Comparison of ENCODE assay signal across 8 mouse cellular contexts in genomic region chr19:5851481-5851971, GRCm38 (mm10). TPM values are rescaled to one million over a fixed set of nuclear protein-coding genes. Genes with fewer than 3 reads are reported as not detected.
DNase-seq lines count a peak whose midpoint lies in the region; ATAC-seq and TF ChIP-seq lines count a peak whose summit lies in the region.

No protein-coding gene starts in this region.

- H3K36me3 ChIP-seq in heart, postnatal 0 days (replicated peaks; ENCODE audit: control insufficient read depth, insufficient read depth, low read length), result peaks cover 32% of the 10 kb centered on the region
- H3K36me3 ChIP-seq in liver, postnatal 0 days (replicated peaks; ENCODE audit: insufficient read depth, low read length), result peaks cover 18% of the 10 kb centered on the region; the same call in 1 of the 2 replicates
- peaks cover 27% of the 10 kb centered on the region; the same call in 1 of the 2 replicates for H3K36me3 ChIP-seq in midbrain, embryonic 14.5 days (ENCODE audit: control insufficient read depth, insufficient read depth, low read length)

- TF ChIP-seq CTCF in layer of hippocampus, adult 2 months (conservative IDR thresholded peaks at IDR 0.05), result no peak
- TF ChIP-seq CTCF in heart, postnatal 0 days (IDR thresholded peaks at IDR 0.05; ENCODE audit: low read depth), result no peak
- TF ChIP-seq CTCF in liver, postnatal 0 days (IDR thresholded peaks at IDR 0.05; ENCODE audit: low read depth), result no peak

- no peak for TF ChIP-seq EP300 in heart, postnatal 0 days (IDR thresholded peaks at IDR 0.05; ENCODE audit: low read depth)
- TF ChIP-seq EP300 in liver, postnatal 0 days (IDR thresholded peaks at IDR 0.05; ENCODE audit: low read depth), result no peak

- no peaks in the 10 kb centered on the region for H3K9me3 ChIP-seq in heart, postnatal 0 days (replicated peaks; ENCODE audit: control insufficient read depth, low read length)
- no peaks in the 10 kb centered on the region for H3K9me3 ChIP-seq in liver, postnatal 0 days (ENCODE audit: low read length)
- H3K9me3 ChIP-seq in midbrain, embryonic 14.5 days (ENCODE audit: control insufficient read depth, low read length), result no peaks in the 10 kb centered on the region

- H3K27ac ChIP-seq in layer of hippocampus, adult 2 months, result peak overlapping the region; percentile 100
- peak overlapping the region; percentile 93 for H3K27ac ChIP-seq in heart, postnatal 0 days (ENCODE audit: low read depth)
- peak overlapping the region; percentile 48; the same call in 1 of the 2 replicates for H3K27ac ChIP-seq in liver, postnatal 0 days (ENCODE audit: low read depth)
- H3K27ac ChIP-seq in midbrain, embryonic 14.5 days (replicated peaks; ENCODE audit: low read depth, low read length), result no peak overlapping the region

- no peaks in the 10 kb centered on the region for H3K27me3 ChIP-seq in heart, postnatal 0 days (ENCODE audit: control insufficient read depth, insufficient read depth, low read length)
- H3K27me3 ChIP-seq in liver, postnatal 0 days (ENCODE audit: insufficient read depth, low read length), result no peaks in the 10 kb centered on the region
- no peaks in the 10 kb centered on the region for H3K27me3 ChIP-seq in midbrain, embryonic 14.5 days (ENCODE audit: control insufficient read depth, insufficient read depth, low read length)

- peak overlapping the region; percentile 49; the same call in 1 of the 2 replicates for H3K9ac ChIP-seq in heart, postnatal 0 days (replicated peaks; ENCODE audit: low read depth, low read length)
- H3K9ac ChIP-seq in liver, postnatal 0 days (replicated peaks), result no peak overlapping the region; the same call in 1 of the 2 replicates
- no peak overlapping the region for H3K9ac ChIP-seq in midbrain, embryonic 14.5 days (replicated peaks; ENCODE audit: low read length)

- no peak for DNase-seq in layer of hippocampus, adult 2 months (ENCODE audit: low spot score in 2 of 2)
- DNase-seq in layer of hippocampus, adult 9-10 months (ENCODE audit: low spot score), result no peak
- DNase-seq in adrenal gland, postnatal 14 days, result peak; percentile 65
- DNase-seq in heart, postnatal 0 days (ENCODE audit: low spot score), result peak; percentile 72
- DNase-seq in liver, postnatal 0 days, result no peak
- no peak for DNase-seq in right cerebral cortex, adult 2 months (ENCODE audit: low spot score in 2 of 2)
- no peak for DNase-seq in midbrain, embryonic 14.5 days
- DNase-seq in left cerebral cortex, adult 11 months (ENCODE audit: low spot score), result no peak

- 15% methylated on average over 5 of the region's 5 CpGs for WGBS in heart, postnatal 0 days
- WGBS in liver, postnatal 0 days (ENCODE audit: insufficient replicate concordance), result 56% methylated on average over 5 of the region's 5 CpGs
- WGBS in midbrain, embryonic 14.5 days, result 68% methylated on average over 5 of the region's 5 CpGs

- H3K4me3 ChIP-seq in layer of hippocampus, adult 2 months, result no peak overlapping the region
- peak overlapping the region; percentile 21; the same call in 1 of the 2 replicates for H3K4me3 ChIP-seq in heart, postnatal 0 days (ENCODE audit: low read depth, low read length)
- H3K4me3 ChIP-seq in liver, postnatal 0 days (ENCODE audit: low read depth, low read length), result no peak overlapping the region
- no peak overlapping the region for H3K4me3 ChIP-seq in midbrain, embryonic 14.5 days (replicated peaks; ENCODE audit: low read depth, low read length)

- H3K4me2 ChIP-seq in heart, postnatal 0 days (ENCODE audit: low read depth, low read length), result peak overlapping the region; percentile 49; the same call in 1 of the 2 replicates
- 0 out of 2 replicates have a peak overlapping the region, but pooled peaks have one; percentile 46 for H3K4me2 ChIP-seq in liver, postnatal 0 days (ENCODE audit: low read depth, low read length)
- H3K4me2 ChIP-seq in midbrain, embryonic 14.5 days (ENCODE audit: low read length), result no peak overlapping the region

- no peak for ATAC-seq in heart, postnatal 0 days (ENCODE audit: insufficient read depth, low read depth)
- no peak for ATAC-seq in liver, postnatal 0 days
- no peak for ATAC-seq in midbrain, embryonic 14.5 days (ENCODE audit: low FRiP score, low TSS enrichment)

- peaks cover 58% of the 10 kb centered on the region for H3K4me1 ChIP-seq in heart, postnatal 0 days (ENCODE audit: control insufficient read depth, insufficient read depth)
- H3K4me1 ChIP-seq in liver, postnatal 0 days (ENCODE audit: insufficient read depth), result peaks cover 48% of the 10 kb centered on the region
- peaks cover 32% of the 10 kb centered on the region for H3K4me1 ChIP-seq in midbrain, embryonic 14.5 days (ENCODE audit: control insufficient read depth, insufficient read depth, low read length)

RNA-seq across cellular contexts. Expression of gene Frmd8, which starts 23.5 kb away (rescaled TPM):
- total RNA-seq in layer of hippocampus, adult 2 months (2021), result 10 to 100 TPM in 1 of 2 experiments, 1 to 10 TPM in 1; 9.5 to 10.6 TPM
- 26.0 and 34.5 TPM in 2 replicates for total RNA-seq in adrenal gland, postnatal 14 days (2021)
- 29.1 and 53.8 TPM in 2 replicates for total RNA-seq in heart, postnatal 0 days (2014; rRNA removed; ENCODE audit: low replicate concordance)
- polyA plus RNA-seq in heart, postnatal 0 days (2015; fragmentation: Nextera tagmentation; extraction: Ambion mirVana), result 12.8 and 14.9 TPM in 2 replicates
- polyA plus RNA-seq in liver, postnatal 0 days (2015; fragmentation: Nextera tagmentation; extraction: Ambion mirVana), result 8.5 and 9.0 TPM in 2 replicates
- 8.3 and 12.2 TPM in 2 replicates for polyA plus RNA-seq in midbrain, embryonic 14.5 days (2014; fragmentation: Nextera tagmentation; extraction: Ambion mirVana)

RNA-seq across cellular contexts. Expression of gene Slc25a45, which starts 26.1 kb away (rescaled TPM):
- total RNA-seq in layer of hippocampus, adult 2 months (2021), result 1 to 10 TPM; 3.5 to 3.6 TPM
- total RNA-seq in adrenal gland, postnatal 14 days (2021), result 14.7 and 16.5 TPM in 2 replicates
- 3.1 and 4.8 TPM in 2 replicates for total RNA-seq in heart, postnatal 0 days (2014; rRNA removed; ENCODE audit: low replicate concordance)
- 2.8 and 2.9 TPM in 2 replicates for polyA plus RNA-seq in heart, postnatal 0 days (2015; fragmentation: Nextera tagmentation; extraction: Ambion mirVana)
- polyA plus RNA-seq in liver, postnatal 0 days (2015; fragmentation: Nextera tagmentation; extraction: Ambion mirVana), result 8.4 and 9.1 TPM in 2 replicates
- polyA plus RNA-seq in midbrain, embryonic 14.5 days (2014; fragmentation: Nextera tagmentation; extraction: Ambion mirVana), result 0.73 and 1.2 TPM in 2 replicates

RNA-seq across cellular contexts. Expression of gene Tigd3, which starts 42.4 kb away (rescaled TPM):
- 1 to 10 TPM; 2.5 to 3.2 TPM for total RNA-seq in layer of hippocampus, adult 2 months (2021)
- total RNA-seq in adrenal gland, postnatal 14 days (2021), result 1.4 and 1.7 TPM in 2 replicates
- total RNA-seq in heart, postnatal 0 days (2014; rRNA removed; ENCODE audit: low replicate concordance), result 0.81 and 3.3 TPM in 2 replicates
- 0.85 and 0.91 TPM in 2 replicates for polyA plus RNA-seq in heart, postnatal 0 days (2015; fragmentation: Nextera tagmentation; extraction: Ambion mirVana)
- 1.5 and 1.7 TPM in 2 replicates for polyA plus RNA-seq in liver, postnatal 0 days (2015; fragmentation: Nextera tagmentation; extraction: Ambion mirVana)
- polyA plus RNA-seq in midbrain, embryonic 14.5 days (2014; fragmentation: Nextera tagmentation; extraction: Ambion mirVana), result 9.9 and 10.8 TPM in 2 replicates

Comparison
In these comparisons a context has a peak if more than half of its experiments do, and no peak if none do; other contexts are left out.
1. DNase-seq: peak in adrenal gland, postnatal 14 days (single experiment) and heart, postnatal 0 days (single experiment); none in layer of hippocampus, adult 2 months (0 of 2), layer of hippocampus, adult 9-10 months (single experiment), liver, postnatal 0 days (single experiment), right cerebral cortex, adult 2 months (0 of 2), midbrain, embryonic 14.5 days (single experiment) and left cerebral cortex, adult 11 months (single experiment).